Mouse (Mus musculus) CH12.LX (cell line): ENCODE results near the gene Kcnk15.

Experiments used
- CTCF ChIP-seq, 2 experiments: IDR thresholded peaks in 1 of 2; conservative IDR thresholded peaks in 1 of 2; 2 replicates each; pipeline ENCODE4 v1.5.1; 2011 to 2012; ENCODE audit warnings: low read depth in 2 of 2, low read length in 2 of 2, improper control_type of control experiment in 1 of 2, inconsistent platforms in 1 of 2, mild to moderate bottlenecking in 1 of 2, moderate library complexity in 1 of 2
- EP300 ChIP-seq: IDR thresholded peaks from 2 replicates; pipeline ENCODE4 v1.6.1; 2011; ENCODE audit warnings: low read length, improper control_type of control experiment
- HCFC1 ChIP-seq: IDR thresholded peaks from 2 replicates; pipeline ENCODE4 v1.6.1; 2012; ENCODE audit warnings: low read depth, mild to moderate bottlenecking, inconsistent platforms, low read length, improper control_type of control experiment
- MAFK ChIP-seq: IDR thresholded peaks from 2 replicates; pipeline ENCODE4 v1.6.1; 2011; ENCODE audit warnings: low read length, improper control_type of control experiment; ENCODE audit not compliant: insufficient replicate concordance
- NRF1 ChIP-seq: IDR thresholded peaks from 2 replicates; pipeline ENCODE4 v1.6.1; 2014; ENCODE audit warnings: low read depth, mild to moderate bottlenecking, inconsistent platforms, low read length, improper control_type of control experiment, moderate library complexity
- PAX5 ChIP-seq: IDR thresholded peaks from 2 replicates; pipeline ENCODE4 v1.6.1; 2012; ENCODE audit warnings: low read length, inconsistent platforms, mixed read lengths
- POLR2A ChIP-seq: IDR thresholded peaks from 2 replicates; pipeline ENCODE4 v1.6.1; 2011; ENCODE audit warnings: low read depth, mild to moderate bottlenecking, improper control_type of control experiment, low read length
- SMC3 ChIP-seq: IDR thresholded peaks from 2 replicates; pipeline ENCODE4 v1.6.1; 2011; ENCODE audit warnings: low read depth, low read length, improper control_type of control experiment
- ZC3H11A ChIP-seq: IDR thresholded peaks from 2 replicates; pipeline ENCODE4 v1.6.1; 2012; ENCODE audit warnings: low read depth, mild to moderate bottlenecking, inconsistent platforms, low read length, improper control_type of control experiment

DNA sequence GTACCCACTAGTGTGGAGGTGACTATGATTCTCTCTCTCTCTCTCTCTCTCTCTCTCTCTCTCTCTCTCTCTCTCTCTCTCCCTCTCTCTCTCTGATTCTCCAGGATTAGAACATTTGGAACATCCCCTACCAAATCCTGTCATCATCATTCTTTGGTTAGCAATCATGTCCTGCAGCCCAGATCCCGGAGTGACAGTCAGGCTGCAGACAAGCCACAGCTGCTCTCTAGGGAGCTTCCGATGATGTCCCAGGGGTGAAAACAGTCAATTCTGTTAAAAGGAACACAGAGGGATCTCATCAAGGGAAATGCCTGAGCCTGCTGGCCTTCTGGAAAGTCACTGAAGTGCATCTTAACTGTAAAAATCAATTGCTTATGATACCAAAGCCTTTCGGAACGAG, 11.4 kb upstream of the Kcnk15 start:
- TF ChIP-seq NRF1, result no peak
- TF ChIP-seq POLR2A, result no peak
- TF ChIP-seq SMC3, result no peak
- TF ChIP-seq MAFK, result no peak
- TF ChIP-seq HCFC1, result no peak
- TF ChIP-seq ZC3H11A, result no peak
- no peak for TF ChIP-seq CTCF (conservative IDR thresholded peaks at IDR 0.05 in 1 of 2, IDR thresholded peaks at IDR 0.05 in 1 of 2; ENCODE audit: low read depth in 2 of 2, low read length in 2 of 2)
- no peak for TF ChIP-seq EP300
- TF ChIP-seq PAX5, result no peak
